Mouse (Mus musculus) ES-Bruce4 (cell line): ENCODE data around the gene Snd1.

Experiments used
- CTCF ChIP-seq: IDR thresholded peaks from one replicate; pipeline ENCODE4 v1.8.1; 2011; ENCODE audit warnings: low read depth, low read length
- EP300 ChIP-seq: IDR thresholded peaks from 2 replicates; pipeline ENCODE4 v1.6.1; 2011; ENCODE audit warnings: low read depth, low read length; ENCODE audit not compliant: insufficient read depth
- POLR2A ChIP-seq: IDR thresholded peaks from one replicate; pipeline ENCODE4 v1.8.1; 2011; ENCODE audit warnings: low read length; ENCODE audit not compliant: insufficient read depth

DNA sequence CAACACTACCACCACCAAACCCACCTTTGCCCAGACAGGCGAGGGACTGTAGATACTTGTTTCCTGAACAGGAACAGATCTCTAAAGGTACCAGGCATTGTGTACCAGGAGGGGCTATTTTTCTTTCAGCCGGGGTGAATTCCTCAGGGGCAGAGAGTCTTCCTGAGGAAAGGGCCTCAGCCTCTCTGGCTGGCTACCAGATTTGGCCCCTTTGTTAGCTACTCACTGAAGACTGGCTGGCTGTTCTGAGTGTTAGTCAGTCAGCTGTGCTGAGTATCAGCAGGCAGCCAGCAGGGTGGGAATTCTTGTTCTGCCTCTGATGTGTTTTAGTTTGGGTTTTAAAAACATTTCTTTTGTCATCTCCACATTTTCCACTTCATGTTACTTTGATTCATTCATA lies 158.2 kb downstream of the Snd1 start:
- TF ChIP-seq POLR2A: no peak
- no peak for TF ChIP-seq CTCF
- no peak for TF ChIP-seq EP300
